Mouse (Mus musculus) cerebral cortex, adult 2 months (tissue): ENCODE measurements around the gene Acpp.

ENCODE experiments used
- WGBS: fragments of 180-500 bp; shearing (Covaris S2); methylation state at CpG from one replicate; pipeline ENCODE4 v1.1.7; 2018; 5-methylcytosine and 5-hydroxymethylcytosine counted together

The Acpp gene

GRCm38 (mm10) chr9:104254408-104255180 lies 83.0 kb downstream of the Acpp start:
- WGBS: 53% methylated on average over 9 of the region's 9 CpGs

DNA sequence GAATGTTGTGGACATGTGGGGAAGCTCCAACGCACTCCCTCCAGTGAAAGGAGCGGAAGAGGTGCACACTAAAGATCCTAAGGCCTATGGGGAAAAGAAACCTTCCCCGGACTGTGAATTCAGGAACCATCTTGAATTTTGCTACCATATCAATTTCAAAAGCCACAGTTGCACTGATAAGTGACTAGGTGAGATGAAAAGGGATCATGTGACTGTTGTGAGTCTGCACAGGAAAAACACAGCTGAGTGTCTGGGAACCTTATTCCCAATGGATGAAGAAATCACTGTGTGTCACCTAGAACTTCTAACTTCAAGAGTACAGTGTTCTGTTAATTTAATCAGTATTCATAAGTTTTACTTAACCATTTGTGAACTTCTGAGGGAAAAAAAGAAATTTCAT lies 84.9 kb downstream of the Acpp start:
- 95% methylated on average over 3 of the region's 3 CpGs for WGBS

- WGBS: 75% methylated on average over 4 of the region's 4 CpGs
Measured at GRCm38 (mm10) chr9:104251687-104252086, 85.9 kb downstream of the Acpp start.

DNA sequence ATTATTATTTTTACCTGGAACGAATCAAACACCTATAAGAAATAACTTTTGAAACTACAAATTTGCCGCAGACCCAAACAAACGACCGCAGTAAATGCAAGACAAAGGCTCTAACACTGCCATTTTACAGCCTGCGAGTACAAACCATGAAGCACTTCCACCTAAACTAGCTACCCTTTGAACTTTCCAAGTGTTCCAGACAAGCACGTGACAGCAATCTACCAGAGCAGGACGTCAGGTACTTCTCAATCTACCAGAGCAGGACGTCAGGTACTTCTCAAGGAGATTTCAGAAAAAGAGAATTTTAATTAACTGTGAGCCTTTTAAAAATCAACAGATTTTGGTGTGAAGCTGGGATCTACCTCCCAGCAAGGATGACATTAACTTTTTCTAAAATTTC lies 86.4 kb downstream of the Acpp start:
- WGBS: 89% methylated on average over 8 of the region's 8 CpGs

GRCm38 (mm10) chr9:104247307-104247987 lies 90.1 kb downstream of the Acpp start:
- 62% methylated on average over 6 of the region's 6 CpGs for WGBS

- 64% methylated on average over 9 of the region's 9 CpGs for WGBS
Measured at GRCm38 (mm10) chr9:104243799-104244466, 93.6 kb downstream of the Acpp start.

DNA sequence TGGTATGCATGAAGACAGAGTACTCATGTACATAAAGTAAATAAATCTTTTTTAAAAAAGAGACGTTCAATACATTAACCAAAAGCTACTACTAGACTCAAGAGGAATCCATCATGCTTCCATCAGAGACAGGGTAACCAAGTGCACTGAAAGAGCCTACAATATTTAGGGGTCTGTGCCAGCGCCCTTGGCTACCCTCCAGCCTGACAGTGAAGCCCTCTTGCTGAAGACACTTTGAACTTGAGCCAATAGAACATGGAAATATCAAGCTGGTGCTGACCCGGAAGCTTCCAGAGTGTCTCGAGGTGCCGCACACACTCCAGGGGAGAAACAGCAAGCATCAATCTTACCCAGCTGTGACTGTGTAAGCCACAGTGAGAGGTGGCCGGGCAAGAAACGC lies 97.4 kb downstream of the Acpp start:
- 73% methylated on average over 7 of the region's 7 CpGs for WGBS

DNA sequence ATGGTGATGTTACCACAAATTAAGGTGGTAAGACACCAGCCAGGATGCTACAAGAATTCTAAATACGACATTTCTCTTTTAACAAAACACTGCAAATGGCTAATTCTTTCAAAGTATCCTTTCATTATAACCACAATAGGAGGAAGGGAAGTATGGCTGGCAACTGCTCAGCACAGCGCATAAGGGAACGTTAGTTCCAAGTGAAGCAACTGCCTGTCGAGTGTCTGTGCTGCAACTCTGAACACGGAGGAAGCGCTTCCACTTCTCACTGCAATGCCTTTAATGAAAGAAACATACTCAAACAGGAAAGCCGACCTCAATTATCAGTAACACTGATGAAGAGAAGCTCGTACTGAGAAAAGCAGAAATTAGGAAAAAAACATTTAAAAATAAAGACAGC lies 98.5 kb downstream of the Acpp start:
- 62% methylated on average over 8 of the region's 8 CpGs for WGBS
